Mouse (Mus musculus) cortical plate, adult 2 months (tissue): ENCODE results near the gene Prdm12.

Experiments
- CTCF ChIP-seq: fragments of 200-500 bp; IDR thresholded peaks from 2 replicates; pipeline ENCODE4 v1.5.1; 2011; ENCODE audit warnings: mild to moderate bottlenecking, control low read depth, low read length; ENCODE audit not compliant: insufficient read depth; ENCODE audit errors: extremely low read depth
- POLR2A ChIP-seq: fragments of 200-500 bp; IDR thresholded peaks from 2 replicates; pipeline ENCODE4 v1.6.1; 2011; ENCODE audit warnings: mild to moderate bottlenecking, low read length, control low read depth; ENCODE audit not compliant: insufficient read depth; ENCODE audit errors: extremely low read depth

- TF ChIP-seq POLR2A (no peak), CTCF (no peak)
Observed at GRCm38 (mm10) chr2:31639466-31639760, 424 bp upstream of the Prdm12 start.
